Mouse (Mus musculus): ENCODE results near the gene Rasip1.
A peak's percentile ranks its signal among the peaks of the same experiment; 100 is the strongest.

Gene Rasip1

GRCm38 (mm10) chr7:45624718-45625117, 2.6 kb upstream of the Rasip1 start:
- no peak for DNase-seq (ENCODE audit: low read depth, low spot score)

DNA sequence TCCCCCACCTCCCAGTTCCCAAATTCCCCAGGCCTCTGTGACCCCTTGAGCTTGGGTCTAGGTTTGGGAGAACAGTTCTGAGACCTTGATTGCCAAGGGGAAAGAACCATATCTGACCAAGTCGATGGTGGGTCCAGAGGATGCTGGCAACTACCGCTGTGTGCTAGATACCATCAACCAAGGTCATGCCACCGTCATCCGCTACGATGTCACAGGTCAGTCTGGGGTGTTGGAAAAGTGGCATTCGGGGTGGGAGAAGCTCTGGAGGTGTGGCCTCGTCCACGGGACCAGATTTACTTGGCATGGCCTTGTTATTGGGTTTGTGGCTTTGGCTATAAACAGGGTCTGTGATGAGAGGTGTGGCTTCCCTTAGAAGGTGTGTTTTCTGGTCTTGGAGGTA, 1.8 kb upstream of the Rasip1 start:
- no peak for DNase-seq (ENCODE audit: low read depth, low spot score)

DNA sequence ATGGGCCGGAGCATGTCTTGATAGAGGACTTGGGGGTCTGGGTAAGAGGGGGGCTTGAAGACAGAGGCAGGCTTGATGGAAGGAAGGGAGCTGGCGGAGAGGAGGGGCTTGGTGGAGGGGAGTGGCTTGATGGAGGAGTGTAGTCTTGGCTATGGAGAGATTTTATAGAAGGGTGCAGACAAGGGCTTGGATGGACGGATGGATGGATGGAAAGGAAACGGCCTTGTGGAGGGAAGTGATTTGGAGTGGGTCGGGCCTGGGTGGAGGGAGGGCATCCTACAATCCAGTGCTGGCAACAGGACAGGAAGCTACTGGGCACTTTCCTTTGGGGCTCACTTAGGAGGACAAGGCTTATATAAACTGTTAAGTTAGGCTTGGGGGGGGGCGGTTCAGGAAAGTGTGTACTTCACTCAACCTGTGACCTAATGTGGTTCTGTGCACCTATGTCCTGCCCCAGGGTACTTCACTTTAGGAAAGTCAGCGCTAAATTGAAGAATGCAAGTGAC, 664 bp upstream of the Rasip1 start:
- DNase-seq (ENCODE audit: low read depth, low spot score), result no peak

DNA sequence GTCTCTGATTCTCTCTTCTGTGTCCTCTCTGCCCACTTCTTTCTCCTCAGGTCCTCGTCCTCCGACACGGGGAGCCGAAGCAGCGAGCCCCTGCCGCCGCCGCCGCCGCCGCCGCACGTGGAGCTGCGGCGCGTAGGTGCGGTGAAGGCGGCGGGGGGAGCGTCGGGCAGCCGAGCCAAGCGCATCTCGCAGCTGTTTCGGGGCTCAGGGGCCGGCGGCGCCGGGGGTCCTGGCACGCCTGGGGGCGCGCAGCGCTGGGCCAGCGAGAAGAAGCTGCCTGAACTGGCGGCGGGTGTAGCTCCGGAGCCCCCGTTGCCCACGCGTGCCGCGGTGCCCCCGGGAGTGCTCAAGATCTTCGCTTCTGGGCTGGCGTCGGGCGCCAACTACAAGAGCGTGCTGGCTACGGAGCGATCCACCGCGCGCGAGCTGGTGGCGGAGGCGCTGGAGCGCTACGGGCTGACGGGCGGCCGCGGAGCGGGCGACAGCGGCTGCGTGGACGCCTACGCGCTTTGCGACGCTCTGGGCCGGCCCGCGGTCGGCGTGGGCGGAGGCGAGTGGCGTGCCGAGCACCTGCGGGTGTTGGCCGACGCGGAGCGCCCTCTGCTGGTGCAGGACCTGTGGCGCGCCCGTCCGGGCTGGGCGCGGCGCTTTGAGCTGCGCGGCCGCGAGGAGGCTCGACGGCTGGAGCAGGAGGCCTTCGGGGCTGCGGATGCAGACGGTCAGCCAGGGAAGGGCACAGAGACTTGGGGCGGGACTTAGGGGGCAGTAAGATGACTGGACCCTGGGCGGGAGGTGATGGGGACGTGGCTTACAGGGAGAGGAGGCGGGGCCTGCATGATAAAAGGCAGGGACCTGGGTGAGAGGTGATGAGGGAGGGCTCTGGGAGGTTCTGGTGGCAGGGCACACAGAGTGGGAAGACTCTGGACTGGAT, 1.3 kb downstream of the Rasip1 start:
- DNase-seq (ENCODE audit: low read depth, low spot score), result peak; percentile 85

DNA sequence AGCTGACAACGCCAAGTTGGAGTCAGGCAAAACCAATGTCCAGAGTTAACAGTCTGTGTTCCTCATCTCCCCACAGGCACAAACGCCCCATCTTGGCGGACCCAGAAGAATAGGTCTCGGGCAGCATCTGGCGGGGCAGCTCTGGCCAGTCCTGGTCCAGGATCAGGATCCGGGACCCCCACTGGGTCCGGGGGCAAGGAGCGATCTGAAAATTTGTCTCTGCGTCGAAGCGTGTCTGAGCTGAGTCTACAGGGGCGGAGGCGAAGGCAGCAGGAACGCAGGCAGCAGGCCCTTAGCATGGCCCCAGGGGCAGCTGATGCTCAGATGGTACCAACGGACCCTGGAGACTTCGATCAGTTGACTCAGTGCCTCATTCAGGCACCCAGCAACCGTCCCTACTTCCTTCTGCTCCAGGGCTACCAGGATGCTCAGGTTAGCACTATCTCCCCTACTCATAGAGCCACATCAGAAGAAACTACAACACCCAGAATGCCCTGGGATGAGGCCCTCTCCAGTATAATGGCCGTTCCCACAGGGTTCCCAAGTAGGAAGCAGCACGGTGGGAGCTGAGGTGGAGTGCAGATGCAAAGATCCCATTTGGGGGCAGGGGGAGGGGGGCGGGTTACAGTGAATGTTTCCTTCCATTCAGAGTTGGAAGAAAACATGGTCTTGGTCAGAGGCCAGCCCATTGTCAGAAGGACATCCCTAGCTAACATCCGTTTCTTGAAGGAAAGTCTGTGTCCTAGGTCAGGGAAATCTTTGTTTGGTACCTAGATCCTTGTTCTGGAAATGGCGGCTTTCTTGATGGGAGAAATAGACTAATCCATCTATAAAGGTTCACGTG, 3.0 kb downstream of the Rasip1 start:
- no peak for DNase-seq (ENCODE audit: low read depth, low spot score)

GRCm38 (mm10) chr7:45632499-45632898, 5.2 kb downstream of the Rasip1 start:
- DNase-seq (ENCODE audit: low read depth, low spot score), result no peak

DNA sequence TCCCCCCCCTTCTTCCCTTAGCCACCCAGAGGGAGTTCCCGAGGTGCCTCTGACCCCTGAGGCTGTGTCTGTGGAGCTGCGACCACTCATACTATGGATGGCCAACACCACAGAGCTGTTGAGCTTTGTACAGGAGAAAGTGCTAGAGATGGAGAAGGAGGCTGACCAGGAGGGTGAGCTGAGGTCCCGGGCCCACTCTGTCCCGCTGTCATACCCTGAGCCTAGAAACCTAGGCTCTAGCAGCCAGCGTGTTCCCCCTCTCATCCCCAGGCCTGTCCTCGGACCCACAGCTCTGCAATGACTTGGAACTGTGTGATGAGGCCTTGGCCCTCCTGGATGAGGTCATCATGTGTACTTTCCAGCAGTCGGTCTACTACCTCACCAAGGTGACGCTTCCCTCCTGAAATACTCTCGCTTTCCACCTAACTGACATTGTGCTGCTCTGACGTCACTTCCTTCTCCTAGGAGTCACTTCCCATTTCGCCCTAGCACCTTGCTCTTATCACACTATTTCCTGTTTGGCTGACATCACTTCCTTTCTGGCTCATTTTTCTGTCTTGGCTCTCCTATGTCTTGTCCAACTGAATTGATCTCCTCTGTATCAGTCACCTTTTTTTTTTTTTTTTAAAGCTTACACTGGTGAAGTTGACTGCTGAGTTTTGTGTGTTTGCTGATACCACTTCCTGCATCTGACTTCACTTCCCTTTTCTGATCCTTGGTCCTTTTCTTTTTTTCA, 7.8 kb downstream of the Rasip1 start:
- DNase-seq (ENCODE audit: low read depth, low spot score), result no peak

GRCm38 (mm10) chr7:45635711-45636688, 8.7 kb downstream of the Rasip1 start:
- DNase-seq (ENCODE audit: low read depth, low spot score), result no peak

DNA sequence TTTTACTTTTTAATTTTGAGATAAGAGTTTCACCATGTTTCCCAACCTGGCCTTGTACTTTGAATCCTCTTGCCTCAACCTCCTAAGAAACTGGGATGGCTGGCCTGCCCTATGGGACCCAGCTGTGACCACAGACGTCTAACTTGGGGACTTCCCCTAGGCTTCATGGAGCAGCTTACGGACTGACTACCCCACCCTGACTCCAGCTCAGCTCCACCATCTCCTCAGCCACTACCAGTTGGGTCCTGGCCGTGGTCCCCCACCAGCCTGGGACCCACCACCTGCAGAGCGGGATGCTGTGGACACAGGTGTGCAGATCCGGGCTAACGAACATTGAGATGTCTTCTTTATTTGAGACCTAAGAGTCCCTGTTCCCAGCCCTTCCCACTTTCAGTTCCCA, 10.4 kb downstream of the Rasip1 start:
- no peak for DNase-seq (ENCODE audit: low read depth, low spot score)

DNA sequence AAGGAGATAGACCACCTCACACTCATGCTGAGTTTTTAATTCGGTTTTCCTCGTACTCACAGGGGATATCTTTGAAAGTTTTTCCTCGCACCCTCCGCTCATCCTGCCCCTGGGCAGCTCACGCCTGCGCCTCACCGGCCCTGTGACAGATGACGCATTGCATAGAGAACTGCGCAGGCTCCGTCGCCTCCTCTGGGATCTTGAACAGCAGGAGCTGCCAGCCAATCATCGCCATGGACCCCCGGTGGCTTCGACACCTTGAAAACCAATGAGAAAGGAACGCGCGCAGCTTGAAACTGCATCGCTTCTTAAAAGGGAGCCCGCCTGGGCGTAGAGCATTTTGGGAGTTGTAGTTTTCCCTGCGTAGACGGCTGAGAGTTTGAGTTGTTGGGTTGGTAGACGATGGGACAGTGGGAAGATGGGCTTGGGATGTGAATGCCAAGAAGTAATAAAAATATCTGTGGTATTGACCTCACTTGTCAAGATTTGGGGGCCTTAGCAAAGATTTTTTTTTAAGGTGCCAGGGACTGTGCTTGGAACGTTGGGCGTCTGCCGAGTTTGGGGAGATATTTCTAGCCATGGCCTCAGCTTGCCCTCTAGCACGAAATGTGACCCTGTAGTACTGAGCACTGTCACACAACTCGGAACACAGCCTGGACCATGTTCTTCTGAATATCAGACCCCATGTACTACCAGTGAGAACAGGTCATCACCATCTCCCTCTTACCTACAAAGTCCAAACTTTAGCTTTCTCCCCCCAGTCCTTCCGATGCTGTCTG, 11.5 kb downstream of the Rasip1 start:
- peak; percentile 95 for DNase-seq (ENCODE audit: low read depth, low spot score)

GRCm38 (mm10) chr7:45639561-45640027, 12.3 kb downstream of the Rasip1 start, which contains the start of gene Mamstr:
Gene Mamstr, plus strand, starts transcription at chr7:45639977.
- DNase-seq (ENCODE audit: low read depth, low spot score), result no peak

DNA sequence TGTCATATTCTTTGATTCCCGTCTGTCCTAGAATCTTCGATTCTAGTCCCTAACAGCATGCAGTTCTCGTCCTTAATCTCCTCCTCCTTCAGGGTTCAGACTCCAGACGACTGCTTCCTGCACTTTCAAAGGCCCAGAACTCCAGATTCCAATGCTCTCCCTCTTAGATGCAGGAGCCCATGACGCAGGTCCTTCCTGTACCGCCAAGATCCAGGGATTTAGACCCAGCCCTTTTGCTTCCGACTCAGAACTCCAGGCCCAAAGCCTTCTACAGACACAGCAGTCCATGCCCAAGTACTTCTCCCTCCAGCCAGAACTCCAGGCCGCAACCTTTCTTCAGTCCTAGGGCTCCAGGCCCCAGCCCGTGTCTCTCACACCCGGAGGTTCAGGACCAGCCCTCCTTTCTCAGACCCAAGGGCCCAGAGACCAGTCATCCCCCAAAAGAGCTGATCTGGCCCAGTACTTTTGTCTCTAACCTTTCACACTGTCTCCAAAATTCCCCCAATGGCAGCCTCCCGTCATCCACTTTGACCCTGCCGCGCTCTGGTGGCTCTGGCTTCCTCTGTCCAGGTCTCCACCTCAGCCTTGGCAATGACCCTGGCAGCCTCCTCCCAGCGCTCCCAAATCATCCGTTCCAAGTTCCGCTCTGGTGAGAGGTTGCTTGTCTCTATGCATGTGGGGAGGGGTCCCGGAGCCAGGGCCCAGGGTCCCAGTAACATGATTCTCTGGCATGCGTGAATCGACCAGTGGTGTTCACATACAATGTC, 13.1 kb downstream of the Rasip1 start:
- DNase-seq (ENCODE audit: low read depth, low spot score), result no peak

DNA sequence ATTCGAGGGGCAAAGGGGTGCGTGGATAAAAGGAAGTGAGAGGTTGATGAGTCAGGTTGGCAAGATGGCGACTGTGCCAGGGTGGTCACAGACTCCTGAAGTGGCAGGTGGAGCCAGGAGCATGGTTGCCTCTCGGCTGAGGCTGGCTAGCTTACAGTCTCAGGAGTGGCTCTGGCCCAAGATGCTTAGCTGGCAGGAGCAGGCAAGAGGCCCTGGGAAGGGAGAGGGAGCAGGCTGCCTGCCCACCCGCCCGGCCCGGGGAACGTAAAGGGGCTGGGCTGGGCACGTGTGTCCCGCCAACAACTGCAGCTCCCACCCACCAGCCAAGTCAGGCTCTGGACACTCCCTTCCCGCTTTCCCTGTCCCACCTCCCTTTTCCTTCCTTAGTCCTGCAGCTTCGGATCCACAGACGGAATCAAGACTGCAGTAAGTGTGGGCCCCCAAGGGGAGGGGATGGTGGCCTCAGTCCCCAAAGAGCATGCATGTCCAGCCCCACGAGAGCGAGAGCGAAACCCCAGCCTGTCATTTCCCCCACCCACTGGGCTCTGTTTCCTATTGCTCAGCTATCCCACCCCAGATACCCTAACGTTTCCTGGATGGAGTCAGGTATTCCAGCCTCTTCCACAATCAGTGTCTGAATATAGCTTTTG, 14.2 kb downstream of the Rasip1 start:
- DNase-seq (ENCODE audit: low read depth, low spot score), result no peak

DNA sequence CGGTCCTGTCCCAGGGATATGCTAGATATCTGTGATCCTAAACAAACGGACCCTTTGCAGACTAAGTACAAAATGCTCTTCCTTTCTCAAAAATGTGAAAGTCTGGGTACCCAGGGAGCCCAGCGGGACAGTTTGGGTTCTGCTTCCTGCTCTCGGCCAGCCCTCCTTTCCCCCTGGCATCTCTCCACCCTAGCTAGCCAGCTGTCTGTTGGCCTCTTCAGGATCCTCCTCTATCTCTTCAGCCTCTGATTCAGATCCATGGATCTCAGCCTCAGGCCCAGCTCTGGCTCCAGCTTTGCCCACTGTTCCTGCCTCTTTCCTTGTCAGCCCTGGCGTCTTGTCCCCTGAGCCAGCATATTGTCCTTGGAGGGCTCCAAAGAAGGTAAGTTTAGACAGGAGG, 14.8 kb downstream of the Rasip1 start:
- DNase-seq (ENCODE audit: low read depth, low spot score), result no peak

- DNase-seq (ENCODE audit: low read depth, low spot score), result no peak
Measured at GRCm38 (mm10) chr7:45642503-45643255, 15.4 kb downstream of the Rasip1 start.

DNA sequence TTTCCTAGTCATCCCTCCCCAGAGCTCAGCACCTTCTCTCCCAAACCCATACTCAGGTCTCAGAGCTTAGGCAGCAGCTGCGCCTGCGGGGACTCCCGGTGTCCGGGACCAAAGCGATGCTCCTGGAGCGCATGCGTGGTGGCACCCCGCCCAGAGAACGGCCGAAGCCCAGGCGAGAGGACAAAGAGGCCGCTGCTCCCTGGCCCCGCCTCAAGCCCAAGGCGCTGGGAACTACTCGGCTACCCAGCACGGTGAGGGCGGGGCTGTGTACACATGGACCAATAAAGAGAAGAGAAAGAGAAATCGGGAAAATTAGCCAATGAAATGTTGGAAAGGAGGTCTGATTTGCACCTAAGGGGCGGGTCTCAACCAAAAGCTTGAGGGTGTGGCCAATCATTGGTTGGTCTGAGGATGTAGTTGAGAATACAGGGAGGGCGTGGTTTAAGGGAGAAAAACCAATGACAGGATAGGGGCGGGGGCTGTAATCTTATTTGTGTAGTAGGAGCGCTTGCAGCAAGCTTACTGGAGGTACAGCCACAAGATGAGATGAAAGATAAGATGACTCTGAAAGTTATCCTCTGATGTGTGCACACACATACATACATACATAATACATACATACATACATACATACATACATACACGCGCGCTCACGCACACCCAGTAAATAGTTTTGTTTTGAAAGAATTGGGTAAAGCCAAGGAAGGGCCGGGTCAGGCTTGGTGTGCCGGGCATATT, 16.3 kb downstream of the Rasip1 start:
- peak; percentile 96 for DNase-seq (ENCODE audit: low read depth, low spot score)

- peak; percentile 56 for DNase-seq (ENCODE audit: low read depth, low spot score)
Measured at GRCm38 (mm10) chr7:45644183-45644582, 16.9 kb downstream of the Rasip1 start.
